Mouse (Mus musculus): ENCODE measurements around the gene Frmd4a.

DNA sequence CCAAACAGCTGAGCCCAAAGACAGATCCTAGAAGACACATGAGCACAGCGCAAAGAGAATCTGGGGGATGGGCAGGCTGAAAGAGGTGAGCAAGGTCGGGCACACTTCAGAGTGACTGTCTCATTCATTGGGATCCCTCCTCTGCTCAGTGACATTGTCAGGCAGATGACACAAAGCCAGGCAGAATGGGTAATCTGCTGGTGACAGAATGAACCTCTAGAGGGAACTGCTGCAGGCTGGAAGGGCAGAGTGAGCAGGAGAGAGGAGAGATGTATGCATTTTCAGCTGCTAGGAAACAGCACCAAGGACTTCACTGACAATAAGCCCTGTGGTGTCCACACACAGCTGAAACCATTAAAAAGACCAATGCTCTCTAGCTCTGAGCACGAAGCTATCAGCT lies 211.0 kb downstream of the Frmd4a start:
- no peak for TF ChIP-seq HCFC1 (IDR thresholded peaks at IDR 0.05; ENCODE audit: borderline replicate concordance, insufficient read depth, low read length)
- TF ChIP-seq ZNF384 (IDR thresholded peaks at IDR 0.05; ENCODE audit: low read depth, low read length) = no peak
- no peak for TF ChIP-seq MAFK (IDR thresholded peaks at IDR 0.05; ENCODE audit: insufficient read depth, low read depth, low read length)
- no peak for TF ChIP-seq ZC3H11A (IDR thresholded peaks at IDR 0.05; ENCODE audit: borderline replicate concordance, low read depth, low read length)

All from ES-E14 (cell line).